Mouse (Mus musculus): ENCODE measurements at regions not wholly inside any gene's neighbourhood (a gene's known extent, or its start where the extent isn't known, plus 50 kb on each side); places are given as distances from the start of the nearest gene placed in this dataset.

- DNase-seq (ENCODE audit: low spot score in 2 of 2) = no peak
These were observed 57.2 kb upstream of the Nabp1 start for GRCm38 (mm10) chr1:51535414-51535813.

GRCm38 (mm10) chr1:51531360-51531759 is 53.1 kb upstream of the Nabp1 start:
- no peak for DNase-seq (ENCODE audit: low spot score in 2 of 2)

GRCm38 (mm10) chr1:51530191-51530926 is 52.1 kb upstream of the Nabp1 start:
- no peak for DNase-seq (ENCODE audit: low spot score in 2 of 2)

GRCm38 (mm10) chr1:51529653-51530052 is 51.4 kb upstream of the Nabp1 start:
- DNase-seq (ENCODE audit: low spot score in 2 of 2) = no peak

- DNase-seq (ENCODE audit: low spot score in 2 of 2) = no peak
These were observed 50.4 kb upstream of the Nabp1 start for GRCm38 (mm10) chr1:51528671-51529070.
